Mouse (Mus musculus): ENCODE measurements around the gene Smarcc1. TPM values are rescaled to one million over a fixed set of nuclear protein-coding genes. Genes with fewer than 3 reads are reported as not detected.

Gene Smarcc1
- total and polyA plus RNA-seq, 3 experiments, result 35.5 to 488 (median 79.0) TPM

- DNase-seq (ENCODE audit: low read depth, low spot score), result no peak
- peaks cover 24% of the 10 kb centered on the region for H3K79me2 ChIP-seq (ENCODE audit: control insufficient read depth, insufficient read depth, low read length, poor library complexity)
- H3K4me3 ChIP-seq (ENCODE audit: control insufficient read depth in 1 of 2, insufficient read depth in 1 of 2, low read depth in 2 of 2, low read length in 2 of 2), result peak overlapping the region; percentile 90 to 99
- H3K9ac ChIP-seq (ENCODE audit: control insufficient read depth, low read depth, low read length, poor library complexity, severe bottlenecking), result peak overlapping the region; percentile 95
- peaks cover 2 to 3% of the 10 kb centered on the region in 2 experiments; a peak in 2 of 4 replicates for H3K4me1 ChIP-seq (ENCODE audit: control insufficient read depth in 1 of 2, insufficient read depth in 2 of 2, low read length in 2 of 2)
- H3K27me3 ChIP-seq (ENCODE audit: control insufficient read depth in 1 of 2, insufficient read depth in 2 of 2, low read length in 2 of 2), result no peaks in the 10 kb centered on the region
- no peak for TF ChIP-seq ZNF384 (IDR thresholded peaks at IDR 0.05; ENCODE audit: low read depth, low read length)
- TF ChIP-seq JUND (IDR thresholded peaks at IDR 0.05; ENCODE audit: low read depth, low read length), result no peak
- no peak for TF ChIP-seq MXI1 (IDR thresholded peaks at IDR 0.05; ENCODE audit: low read depth, low read length)
- no peak for TF ChIP-seq NRF1 (IDR thresholded peaks at IDR 0.05; ENCODE audit: insufficient read depth, low read depth, low read length, poor library complexity, severe bottlenecking)
- TF ChIP-seq EP300 (IDR thresholded peaks at IDR 0.05; ENCODE audit: low read depth in 1 of 2, low read length in 2 of 2), result no peak
- TF ChIP-seq MEF2A (IDR thresholded peaks at IDR 0.05; ENCODE audit: extremely low read depth, insufficient replicate concordance, low read depth, low read length, poor library complexity, severe bottlenecking), result no peak
- no peak for TF ChIP-seq MYB (IDR thresholded peaks at IDR 0.05; ENCODE audit: low read depth, low read length)
- no peak for TF ChIP-seq RAD21 (IDR thresholded peaks at IDR 0.05; ENCODE audit: low read depth, low read length)
- TF ChIP-seq SMC3 (IDR thresholded peaks at IDR 0.05; ENCODE audit: low read depth, low read length), result no peak
- TF ChIP-seq ZKSCAN1 (IDR thresholded peaks at IDR 0.05; ENCODE audit: low read depth, low read length), result no peak
- TF ChIP-seq MAFK (IDR thresholded peaks at IDR 0.05; ENCODE audit: borderline replicate concordance, low read depth, low read length), result no peak
- no peak for TF ChIP-seq UBTF (IDR thresholded peaks at IDR 0.05; ENCODE audit: borderline replicate concordance, insufficient read depth, low read depth, low read length)
- no peak for TF ChIP-seq ETS1 (IDR thresholded peaks at IDR 0.05; ENCODE audit: low read depth, low read length)
- no peak for TF ChIP-seq TBP (IDR thresholded peaks at IDR 0.05; ENCODE audit: low read depth, low read length)
- TF ChIP-seq MAZ (IDR thresholded peaks at IDR 0.05; ENCODE audit: low read depth, low read length), result no peak
- TF ChIP-seq E2F4 (IDR thresholded peaks at IDR 0.05; ENCODE audit: borderline replicate concordance, low read depth, low read length), result no peak
- no peak for TF ChIP-seq MYC (IDR thresholded peaks at IDR 0.05; ENCODE audit: low read depth, low read length)
- TF ChIP-seq GABPA (IDR thresholded peaks at IDR 0.05; ENCODE audit: low read depth, low read length), result no peak
- no peaks in the 10 kb centered on the region for H3K9me3 ChIP-seq (replicated peaks; ENCODE audit: insufficient read depth, low read length)
- H3K36me3 ChIP-seq (ENCODE audit: control insufficient read depth in 1 of 2, insufficient read depth in 2 of 2, low read length in 2 of 2), result peaks cover 5 to 12% of the 10 kb centered on the region in 2 experiments
- no peak overlapping the region for H3K27ac ChIP-seq (ENCODE audit: control insufficient read depth, low read depth, low read length)
Observed at GRCm38 (mm10) chr9:110116353-110116976, 1.0 kb upstream of the Smarcc1 start.

DNA sequence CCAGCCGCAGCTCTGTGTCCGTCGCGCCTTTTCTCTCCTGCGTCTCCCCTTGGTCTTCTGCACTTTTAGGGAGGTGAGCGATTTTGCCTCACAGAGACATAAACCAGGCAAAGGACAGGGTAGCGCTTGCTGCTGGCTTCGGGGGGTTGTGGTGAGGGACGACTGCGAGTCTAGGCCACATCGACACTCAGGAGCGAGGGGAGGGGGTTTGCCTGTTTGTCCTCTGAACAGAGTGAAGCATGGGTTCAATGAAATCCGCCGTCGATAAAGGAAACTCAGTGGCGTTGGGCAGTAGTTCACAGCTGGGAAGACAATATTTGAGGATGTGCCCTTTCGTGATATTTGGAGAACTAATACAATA, 251 bp downstream of the Smarcc1 start, which contains the start of gene Dhx30:
Gene Dhx30 (minus strand): TSS at position 52 of the 361 bp plus-strand sequence.
- TF ChIP-seq POLR2A (IDR thresholded peaks at IDR 0.05; ENCODE audit: control insufficient read depth in 1 of 2, insufficient read depth in 1 of 2, low read depth in 1 of 2, low read length in 2 of 2, poor library complexity in 1 of 2) (no peak; a peak in 2 of 4 replicates), MAX (IDR thresholded peaks at IDR 0.05; ENCODE audit: low read length) (0 out of 2 replicates have a peak, but pooled peaks have one; percentile 25), RCOR1 (IDR thresholded peaks at IDR 0.05; ENCODE audit: low read depth, low read length) (no peak), POLR2AphosphoS5 (IDR thresholded peaks at IDR 0.05; ENCODE audit: borderline replicate concordance, low read depth, low read length) (no peak)
- peaks cover 5 to 12% of the 10 kb centered on the region in 2 experiments for H3K36me3 ChIP-seq (ENCODE audit: control insufficient read depth in 1 of 2, insufficient read depth in 2 of 2, low read length in 2 of 2)
- DNase-seq (ENCODE audit: low read depth, low spot score), result no peak

More for the DNA sequence above, 251 bp downstream of the Smarcc1 start, which contains the start of gene Dhx30:
- H3K9me3 ChIP-seq (replicated peaks; ENCODE audit: insufficient read depth, low read length), result no peaks in the 10 kb centered on the region
- peaks cover 2 to 3% of the 10 kb centered on the region in 2 experiments; a peak in 2 of 4 replicates for H3K4me1 ChIP-seq (ENCODE audit: control insufficient read depth in 1 of 2, insufficient read depth in 2 of 2, low read length in 2 of 2)
- peak within 1 kb of the TSS; percentile 95 for H3K9ac ChIP-seq (ENCODE audit: control insufficient read depth, low read depth, low read length, poor library complexity, severe bottlenecking)
- peak within 1 kb of the TSS; percentile 90 to 99 for H3K4me3 ChIP-seq (ENCODE audit: control insufficient read depth in 1 of 2, insufficient read depth in 1 of 2, low read depth in 2 of 2, low read length in 2 of 2)
- H3K79me2 ChIP-seq (ENCODE audit: control insufficient read depth, insufficient read depth, low read length, poor library complexity), result peaks cover 24% of the 10 kb centered on the region
- peak within 1 kb of the TSS; percentile 82 for H3K27ac ChIP-seq (ENCODE audit: control insufficient read depth, low read depth, low read length)
- no peaks in the 10 kb centered on the region for H3K27me3 ChIP-seq (ENCODE audit: control insufficient read depth in 1 of 2, insufficient read depth in 2 of 2, low read length in 2 of 2)
